Mouse (Mus musculus) right cerebral cortex, adult 18-20 months (tissue): ENCODE measurements around the gene Srsf1.
A peak's percentile ranks its signal among the peaks of the same experiment; 100 is the strongest.
"Not testable (repeated sequence)": the region's sequence is repeated elsewhere in the genome, so short reads cannot be mapped to it uniquely, and the experiment has no call there.

Experiments used
- DNase-seq: peaks from one replicate; pipeline ENCODE4 v3.0.0; 2022; ENCODE audit warnings: mixed read lengths

Gene Srsf1

DNA sequence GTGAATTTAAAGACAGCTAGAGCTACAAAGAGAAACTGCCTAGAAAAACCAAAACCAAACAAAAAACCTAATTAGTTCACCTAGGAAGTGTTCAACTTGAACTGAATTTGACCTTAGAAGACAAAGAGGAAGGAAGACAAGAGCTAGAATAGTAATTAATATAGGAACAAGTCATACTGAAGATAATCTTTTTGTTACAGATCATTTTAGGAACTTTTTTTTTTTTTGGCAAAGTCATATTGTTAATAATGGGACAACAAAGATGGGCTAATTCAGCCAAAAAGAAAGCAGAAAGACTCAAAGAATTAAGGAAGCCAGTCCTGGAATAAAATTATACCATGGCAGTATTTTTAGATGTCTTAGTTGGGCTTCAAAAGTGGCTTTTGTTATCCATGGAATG, 2.9 kb upstream of the Srsf1 start:
- no peak for DNase-seq

- DNase-seq: not testable (repeated sequence)
These were observed 2.0 kb upstream of the Srsf1 start for GRCm38 (mm10) chr11:88045159-88045558.

- DNase-seq: no peak
These were observed 1.3 kb upstream of the Srsf1 start for GRCm38 (mm10) chr11:88045878-88046277.

- no peak for DNase-seq
These were observed 743 bp upstream of the Srsf1 start for GRCm38 (mm10) chr11:88046323-88046937.

DNA sequence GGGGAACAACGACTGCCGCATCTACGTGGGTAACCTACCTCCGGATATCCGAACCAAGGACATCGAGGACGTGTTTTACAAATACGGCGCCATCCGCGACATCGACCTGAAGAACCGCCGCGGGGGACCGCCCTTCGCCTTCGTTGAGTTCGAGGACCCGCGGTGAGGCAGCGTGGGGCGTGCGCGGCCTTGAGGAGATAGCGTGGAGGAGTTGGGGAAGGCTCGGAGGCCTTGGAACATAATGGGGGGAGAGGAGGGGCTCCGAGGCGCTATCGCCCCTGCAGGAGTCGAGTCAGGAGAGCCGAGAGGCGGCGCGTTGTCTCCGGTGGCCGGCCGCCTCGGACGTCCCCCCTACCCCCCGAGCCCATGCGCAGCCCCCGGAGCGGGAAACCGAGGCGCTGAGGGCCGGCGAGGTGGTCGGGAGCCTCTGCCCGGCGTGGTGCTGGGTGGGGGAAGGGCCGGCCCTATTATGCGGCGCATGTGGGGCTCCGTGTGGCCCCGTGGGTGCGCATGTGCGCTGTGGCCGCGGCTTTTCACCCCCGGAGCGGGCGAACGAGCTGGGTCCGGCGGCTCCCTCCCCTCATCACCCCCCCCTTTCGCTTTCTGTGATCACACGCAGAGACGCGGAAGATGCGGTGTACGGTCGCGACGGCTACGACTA, 828 bp downstream of the Srsf1 start:
- DNase-seq: peak; percentile 71

DNA sequence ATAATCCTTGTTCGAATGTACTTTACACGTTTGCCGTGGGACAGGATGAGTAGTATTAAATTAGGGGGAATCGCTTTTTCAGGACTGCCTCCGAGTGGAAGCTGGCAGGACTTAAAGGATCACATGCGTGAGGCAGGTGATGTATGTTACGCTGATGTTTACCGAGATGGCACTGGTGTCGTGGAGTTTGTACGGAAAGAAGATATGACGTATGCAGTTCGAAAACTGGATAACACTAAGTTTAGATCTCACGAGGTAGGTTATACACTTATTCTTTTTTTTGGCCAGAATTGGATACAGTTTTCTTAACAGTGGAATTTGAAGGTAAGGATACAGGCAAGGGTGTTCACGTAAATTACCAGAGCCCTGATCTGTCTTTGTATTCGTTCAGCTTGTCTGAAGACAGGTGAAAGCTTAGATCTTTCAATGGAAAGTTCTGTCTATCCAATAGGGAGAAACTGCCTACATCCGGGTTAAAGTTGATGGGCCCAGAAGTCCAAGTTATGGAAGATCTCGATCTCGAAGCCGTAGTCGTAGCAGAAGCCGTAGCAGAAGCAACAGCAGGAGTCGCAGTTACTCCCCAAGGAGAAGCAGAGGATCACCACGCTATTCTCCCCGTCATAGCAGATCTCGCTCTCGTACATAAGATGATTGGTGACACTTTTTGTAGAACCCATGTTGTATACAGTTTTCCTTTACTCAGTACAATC, 1.9 kb downstream of the Srsf1 start:
- DNase-seq: no peak

DNA sequence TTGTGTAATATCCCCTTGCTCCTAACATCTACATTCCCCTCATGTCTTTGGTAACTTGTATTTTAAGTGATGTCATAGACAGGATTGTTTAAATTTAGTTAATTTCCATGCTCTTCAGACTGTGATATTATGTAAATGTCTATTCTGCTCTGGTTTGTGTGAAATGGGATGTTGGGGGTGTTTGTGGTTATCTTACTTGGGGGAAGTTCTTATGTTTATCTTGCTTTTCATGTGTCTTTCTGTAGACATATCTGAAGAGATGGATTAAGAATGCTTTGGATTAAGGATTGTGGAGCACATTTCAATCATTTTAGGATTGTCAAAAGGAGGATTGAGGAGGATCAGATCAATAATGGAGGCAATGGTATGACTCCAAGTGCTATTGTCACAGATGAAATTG, 2.6 kb downstream of the Srsf1 start:
- DNase-seq: no peak

DNA sequence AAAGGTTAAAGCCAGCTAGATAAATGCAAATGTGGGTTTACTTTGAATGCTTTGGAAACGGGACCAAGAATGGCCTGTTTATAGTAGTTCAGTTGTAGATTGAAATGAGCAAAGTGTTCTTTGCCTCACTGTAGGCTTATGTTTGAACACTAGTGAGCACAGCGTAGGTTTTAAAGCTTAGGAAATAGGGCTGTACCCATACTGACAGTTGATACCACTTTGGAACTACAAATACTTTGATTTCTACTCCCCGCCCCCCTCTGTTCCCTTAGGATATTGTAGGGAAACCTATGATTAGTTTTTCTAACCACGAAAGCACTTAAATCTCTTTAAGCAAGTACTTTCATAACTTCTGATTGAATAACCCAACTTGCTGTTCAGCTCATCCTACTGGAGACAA, 5.5 kb downstream of the Srsf1 start:
- DNase-seq: no peak

- no peak for DNase-seq
These were observed 6.6 kb downstream of the Srsf1 start for GRCm38 (mm10) chr11:88053821-88054220.

GRCm38 (mm10) chr11:88054589-88054988, 7.4 kb downstream of the Srsf1 start:
- DNase-seq: no peak

DNA sequence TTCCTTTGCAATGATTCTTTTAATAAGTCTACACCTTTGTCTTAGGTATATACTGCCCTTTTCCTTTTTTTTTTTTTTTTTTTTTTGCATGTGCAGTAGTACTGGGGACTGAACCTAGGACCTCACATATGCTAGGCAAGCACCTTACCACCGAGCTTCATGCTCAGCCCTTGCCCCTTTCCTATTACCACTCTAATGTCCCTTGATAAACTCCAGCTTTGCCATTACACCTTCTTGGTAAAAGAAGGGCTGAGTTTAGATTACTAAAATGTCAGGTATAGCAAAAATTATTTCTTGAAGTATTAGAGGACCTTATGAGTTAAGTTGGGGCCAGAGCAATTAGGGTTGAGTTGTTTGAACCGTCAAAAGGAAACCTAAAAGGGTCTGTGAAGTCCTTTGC, 8.6 kb downstream of the Srsf1 start:
- no peak for DNase-seq

DNA sequence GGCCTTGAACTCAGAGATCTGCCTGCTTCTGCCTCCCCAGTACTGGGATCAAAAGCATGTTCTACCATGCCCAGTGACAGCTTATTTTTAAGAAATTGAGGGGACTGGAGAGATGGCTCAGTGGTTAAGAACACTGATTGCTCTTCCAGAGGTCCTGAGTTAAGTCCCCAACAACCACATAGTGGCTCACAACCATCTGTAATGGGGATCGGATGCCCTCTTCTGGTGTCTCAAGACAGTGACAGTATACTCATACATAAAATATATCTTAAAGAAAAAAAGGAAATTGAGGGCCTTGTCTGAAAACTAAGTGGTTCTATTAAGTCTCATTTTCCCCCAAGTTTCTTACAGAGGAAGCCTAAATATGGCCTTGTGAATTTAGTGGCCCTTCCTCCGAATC, 10.6 kb downstream of the Srsf1 start:
- no peak for DNase-seq

DNA sequence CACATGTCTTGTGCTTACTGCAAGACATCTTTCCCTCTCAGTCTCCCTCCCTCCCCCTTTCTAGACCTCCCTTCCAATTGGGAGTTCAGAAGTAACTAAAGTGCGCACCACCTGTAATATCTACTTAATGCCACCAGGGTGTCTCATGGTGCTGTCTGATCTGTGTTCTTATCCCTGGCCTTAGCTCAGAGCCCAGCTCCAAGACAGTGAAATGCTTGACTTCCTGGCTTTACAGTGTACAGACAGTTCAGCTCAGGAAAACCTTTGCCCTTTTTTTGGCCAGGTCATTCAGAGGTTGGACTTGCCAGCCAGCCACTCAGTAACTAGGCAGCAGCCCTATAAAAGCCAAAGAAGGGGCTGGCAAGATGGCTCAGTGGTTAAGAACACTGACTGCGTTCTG, 12.0 kb downstream of the Srsf1 start:
- DNase-seq: peak; percentile 46

DNA sequence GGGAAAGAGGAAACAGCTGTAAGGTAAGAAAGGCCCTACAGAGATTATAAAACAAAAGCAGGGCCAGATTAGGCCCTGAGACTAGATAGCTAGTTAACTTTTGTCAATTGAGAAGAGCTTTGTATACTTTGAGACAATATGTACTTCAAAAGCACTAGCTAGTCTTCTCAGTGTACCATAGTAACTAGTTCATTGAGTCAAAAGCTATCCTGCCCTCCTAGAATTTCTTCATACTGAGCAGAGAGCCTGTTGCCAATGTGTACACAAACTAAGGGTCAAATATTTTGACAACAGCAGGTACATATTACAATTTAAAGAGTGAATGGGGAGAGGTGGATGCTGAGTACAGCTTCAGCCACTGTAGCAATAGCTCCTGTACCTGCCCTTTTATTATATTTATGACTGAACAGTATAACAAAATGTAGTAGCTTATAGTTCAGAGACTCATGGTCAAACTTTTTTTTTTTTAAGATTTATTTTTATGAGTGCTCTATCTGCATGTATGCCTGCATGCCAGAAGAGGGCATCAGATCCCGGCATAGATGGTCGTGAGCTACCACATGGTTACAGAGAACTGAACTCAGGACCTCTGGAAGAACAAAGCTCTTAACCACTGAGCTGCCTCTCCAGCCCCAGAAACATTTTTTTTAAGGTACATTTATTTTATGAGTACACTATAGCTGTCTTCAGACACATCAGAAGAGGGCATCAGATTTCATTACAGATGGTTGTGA, 14.9 kb downstream of the Srsf1 start:
- no peak for DNase-seq

DNA sequence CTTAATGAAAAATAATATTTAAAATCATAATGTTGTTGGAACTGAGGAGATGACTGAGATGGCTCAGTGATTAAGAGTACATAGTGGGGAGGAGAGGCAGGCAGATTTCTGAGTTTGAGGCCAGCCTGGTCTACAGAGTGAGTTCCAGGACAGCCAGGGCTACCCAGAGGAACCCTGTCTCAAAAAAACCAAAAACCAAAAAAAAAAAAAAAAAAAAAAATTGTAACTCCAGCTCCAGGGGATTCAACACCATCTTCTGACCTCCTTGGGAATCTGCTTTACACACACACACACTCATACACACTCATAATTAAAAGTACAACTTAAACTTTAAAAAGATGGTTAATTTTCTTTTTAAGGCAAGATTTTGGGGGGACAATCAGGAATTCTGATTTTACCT, 18.6 kb downstream of the Srsf1 start:
- DNase-seq: no peak

DNA sequence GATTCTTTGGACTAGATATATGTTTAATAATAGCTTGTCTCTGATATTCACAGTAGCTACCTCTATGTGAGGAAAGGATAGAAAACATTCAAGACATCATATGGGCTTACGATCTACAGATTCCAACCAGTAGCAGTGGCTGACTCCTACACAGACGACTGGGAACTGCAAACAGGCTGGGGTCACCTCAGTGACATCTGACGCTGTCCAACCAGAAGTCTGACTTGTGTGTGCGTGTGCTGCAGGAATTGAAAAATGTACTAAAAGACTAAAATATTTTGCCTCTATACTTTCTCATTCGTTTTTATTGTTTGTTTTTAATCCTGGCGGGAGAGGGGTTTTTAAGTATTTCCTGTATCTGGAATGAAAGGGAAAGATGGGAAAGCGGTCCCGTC, 20.0 kb downstream of the Srsf1 start:
- no peak for DNase-seq

DNA sequence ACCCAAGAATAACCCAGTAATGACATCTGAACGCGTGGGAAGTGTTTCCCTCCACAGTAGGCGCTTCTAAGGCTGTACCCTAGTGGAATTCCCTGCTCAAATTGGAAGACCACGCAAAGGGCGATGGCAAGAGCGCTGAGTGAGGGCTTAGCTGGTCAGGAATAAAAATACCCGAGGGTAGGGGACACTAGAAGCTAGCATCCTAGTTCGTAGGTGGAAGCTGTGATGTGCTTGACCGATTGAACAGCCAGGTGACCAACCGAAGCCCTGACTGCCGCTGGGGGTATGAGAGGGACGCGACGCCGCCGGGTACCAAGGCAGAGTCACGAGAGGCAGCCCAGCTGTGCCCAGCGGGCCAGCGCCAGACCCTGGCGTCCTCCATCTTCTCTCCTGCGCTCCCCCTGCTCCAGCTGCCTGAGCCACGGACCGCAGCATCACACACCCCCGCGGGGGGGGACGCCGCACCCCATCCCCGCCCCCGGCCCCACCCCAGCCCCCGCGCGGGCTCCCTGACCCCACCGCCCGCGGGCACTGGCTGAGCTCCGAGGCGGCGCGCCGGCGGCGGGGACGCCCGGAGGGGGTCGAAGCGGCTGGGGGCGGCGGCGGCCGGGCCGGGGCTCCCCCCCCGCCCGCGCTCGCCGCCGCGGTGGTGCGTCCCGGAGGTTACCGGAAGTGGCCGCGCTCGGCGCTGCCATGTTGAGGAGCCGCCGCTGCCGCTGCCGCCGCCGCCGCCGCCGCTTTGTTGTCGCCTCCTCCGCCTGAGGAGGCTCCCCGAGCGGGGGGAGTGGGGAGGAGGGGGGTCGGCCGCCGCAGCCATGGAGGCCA, 20.6 kb downstream of the Srsf1 start, which contains the start of gene Vezf1:
Gene Vezf1, plus strand, starts transcription at position 694 of the 825 bp plus-strand sequence.
- DNase-seq: peak; percentile 73

- peak; percentile 46 for DNase-seq
These were observed 21.5 kb downstream of the Srsf1 start for GRCm38 (mm10) chr11:88068411-88069245.

- DNase-seq: no peak
These were observed 22.0 kb downstream of the Srsf1 start for GRCm38 (mm10) chr11:88069246-88069570.

- DNase-seq: no peak
These were observed 23.2 kb downstream of the Srsf1 start for GRCm38 (mm10) chr11:88070392-88070791.

DNA sequence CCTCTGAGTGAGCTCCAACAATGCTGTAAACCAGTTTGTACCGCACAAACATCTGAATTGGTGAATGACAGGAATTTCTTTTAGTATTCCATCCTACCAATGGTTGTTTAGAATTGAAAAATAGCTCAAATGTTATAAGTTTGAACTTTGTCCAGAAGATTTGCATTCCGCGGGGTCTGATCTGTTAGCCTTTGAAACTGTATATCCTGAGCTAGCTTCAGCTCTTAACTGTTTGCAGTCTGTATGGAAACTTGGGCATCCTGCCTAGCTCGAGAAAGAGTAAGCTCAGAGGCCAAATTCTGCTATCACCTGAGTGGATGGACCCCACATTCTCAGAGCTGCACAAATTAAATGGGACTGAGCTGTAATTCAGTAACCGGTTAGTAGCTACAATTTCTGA, 23.9 kb downstream of the Srsf1 start:
- no peak for DNase-seq

- DNase-seq: no peak
These were observed 26.2 kb downstream of the Srsf1 start for GRCm38 (mm10) chr11:88073343-88073875.
